ENCODE assay signal across 30 mouse cellular contexts in the genomic region with DNA sequence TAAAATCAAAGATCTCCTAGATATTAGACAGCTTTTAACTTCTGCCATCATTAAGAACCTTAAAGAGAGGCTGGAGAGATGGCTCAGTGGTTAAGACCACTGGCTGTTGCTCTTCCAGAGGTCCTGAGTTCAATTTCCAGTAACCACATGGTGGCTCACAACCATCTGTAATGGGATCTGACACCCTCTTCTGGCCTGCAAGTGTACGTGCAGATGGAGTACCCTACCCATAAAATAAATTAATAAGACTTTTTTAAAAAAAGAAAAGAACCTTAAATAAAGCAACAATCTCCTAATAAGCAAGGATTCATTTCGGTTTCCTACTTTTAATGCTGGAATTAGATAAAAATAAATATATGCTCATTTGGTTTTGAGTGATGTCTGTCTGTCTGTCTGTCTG. TPM values are rescaled to one million over a fixed set of nuclear protein-coding genes. Genes with fewer than 3 reads are reported as not detected.
DNase-seq lines count a peak whose midpoint lies in the region; ATAC-seq and TF ChIP-seq lines count a peak whose summit lies in the region.
"Had no signal": no experiment of that assay in that cellular context is flagged by ENCODE, and none has a peak within 500 bp of the region (broad histone marks: within the 10 kb centered on the region; RNA-seq: fewer than 3 reads in every experiment).

No protein-coding gene starts in this region.

- peaks cover 3% of the 10 kb centered on the region for H3K27me3 ChIP-seq in CH12.LX (replicated peaks)
- no peaks in the 10 kb centered on the region for H3K27me3 ChIP-seq in intestine, embryonic 15.5 days (replicated peaks)
- H3K27me3 ChIP-seq in hindbrain, embryonic 16.5 days (replicated peaks; ENCODE audit: control insufficient read depth, insufficient read depth, low read length): no peaks in the 10 kb centered on the region
- H3K27me3 ChIP-seq: embryonic facial prominence, embryonic 13.5 days; heart, embryonic 15.5 days; Patski had no signal

- no peak for TF ChIP-seq POLR2A in CH12.LX (IDR thresholded peaks at IDR 0.05; ENCODE audit: low read depth, low read length)

- no peak for TF ChIP-seq EP300 in CH12.LX (IDR thresholded peaks at IDR 0.05; ENCODE audit: low read length)

- peaks cover 0 to 20% of the 10 kb centered on the region in 2 experiments; a peak in 2 of 4 replicates for H3K4me1 ChIP-seq in CH12.LX (ENCODE audit: control insufficient read depth in 1 of 2, insufficient read depth in 2 of 2)
- H3K4me1 ChIP-seq in intestine, embryonic 15.5 days (replicated peaks): no peaks in the 10 kb centered on the region
- no peaks in the 10 kb centered on the region for H3K4me1 ChIP-seq in hindbrain, embryonic 16.5 days (ENCODE audit: control insufficient read depth, insufficient read depth, low read depth, low read length)
- H3K4me1 ChIP-seq: embryonic facial prominence, embryonic 10.5 days had no signal

- H3K4me3 ChIP-seq in layer of hippocampus, adult 2 months: no peak overlapping the region
- H3K4me3 ChIP-seq in CH12.LX (replicated peaks in 1 of 3; ENCODE audit: low read depth in 2 of 3, low read length in 2 of 3, poor library complexity in 1 of 3): no peak overlapping the region
- no peak overlapping the region for H3K4me3 ChIP-seq in intestine, embryonic 15.5 days (replicated peaks)
- no peak overlapping the region for H3K4me3 ChIP-seq in hindbrain, embryonic 16.5 days (ENCODE audit: low read length)
- H3K4me3 ChIP-seq: embryonic facial prominence, embryonic 10.5 days; embryonic facial prominence, embryonic 13.5 days; erythroblast, embryonic 14.5 days; gastrocnemius, adult 2 months; heart, embryonic 12.5 days; heart, embryonic 15.5 days had no signal

- 0 out of 2 replicates have a peak, but pooled peaks have one; percentile 24 for TF ChIP-seq CTCF in layer of hippocampus, adult 2 months (conservative IDR thresholded peaks at IDR 0.05)
- peak in 1 of 2 experiments; percentile 42; a peak in 2 of 4 replicates for TF ChIP-seq CTCF in CH12.LX (conservative IDR thresholded peaks at IDR 0.05 in 1 of 2, IDR thresholded peaks at IDR 0.05 in 1 of 2; ENCODE audit: low read depth in 2 of 2, low read length in 2 of 2)

- H3K9me3 ChIP-seq in CH12.LX (replicated peaks; ENCODE audit: low read length): no peaks in the 10 kb centered on the region
- H3K9me3 ChIP-seq in intestine, embryonic 15.5 days: no peaks in the 10 kb centered on the region
- H3K9me3 ChIP-seq in hindbrain, embryonic 16.5 days (ENCODE audit: control insufficient read depth, low read length): no peaks in the 10 kb centered on the region
- H3K9me3 ChIP-seq: embryonic facial prominence, embryonic 10.5 days; embryonic facial prominence, embryonic 13.5 days; G1E; heart, embryonic 12.5 days; heart, embryonic 15.5 days had no signal

- ATAC-seq in CD4-positive, CD25-positive, alpha-beta regulatory T cell, adult 4 months: no peak
- ATAC-seq in intestine, embryonic 15.5 days: no peak
- no peak for ATAC-seq in hindbrain, embryonic 16.5 days
- ATAC-seq: forebrain, embryonic 14.5 days; forebrain, postnatal 0 days; Patski had no signal

- no peak for DNase-seq in layer of hippocampus, adult 2 months (ENCODE audit: low spot score in 2 of 2)
- no peak for DNase-seq in layer of hippocampus, adult 11-12 months (ENCODE audit: low spot score)
- DNase-seq in 416B (ENCODE audit: low read depth) (peak; percentile 54), CH12.LX (ENCODE audit: extremely low read depth) (no peak), NIH3T3 (ENCODE audit: low read depth) (peak; percentile 48)
- DNase-seq: adrenal gland, adult 8-10 months; adrenal gland, postnatal 25 days; cerebellum, adult 11-12 months; cerebellum, adult 8-10 months; cerebellum, postnatal 10 days; cerebellum, postnatal 36 days; embryo, embryonic 11 days; forebrain, postnatal 0 days; gastrocnemius, adult 2 months; gastrocnemius, postnatal 14 days; heart, postnatal 10 days; heart, postnatal 4 days; kidney, adult 11 months had no signal

- H3K27ac ChIP-seq in layer of hippocampus, adult 2 months: no peak overlapping the region
- H3K27ac ChIP-seq in CH12.LX (ENCODE audit: insufficient read depth, low read depth): no peak overlapping the region
- H3K27ac ChIP-seq in intestine, embryonic 15.5 days: no peak overlapping the region
- H3K27ac ChIP-seq in hindbrain, embryonic 16.5 days (ENCODE audit: low read depth, low read length): no peak overlapping the region
- H3K27ac ChIP-seq: embryonic facial prominence, embryonic 10.5 days; embryonic facial prominence, embryonic 13.5 days; gastrocnemius, adult 2 months; heart, embryonic 15.5 days; hindbrain, embryonic 14.5 days had no signal

- H3K4me2 ChIP-seq in CH12.LX (ENCODE audit: insufficient read depth, low read depth, poor library complexity, severe bottlenecking): no peak overlapping the region
- H3K4me2 ChIP-seq in intestine, embryonic 15.5 days (replicated peaks): no peak overlapping the region
- H3K4me2 ChIP-seq in hindbrain, embryonic 16.5 days (ENCODE audit: low read length): no peak overlapping the region
- H3K4me2 ChIP-seq: embryonic facial prominence, embryonic 13.5 days; heart, embryonic 12.5 days; heart, embryonic 15.5 days; hindbrain, embryonic 14.5 days had no signal

- H3K9ac ChIP-seq in CH12.LX (ENCODE audit: insufficient read depth, low read depth): no peak overlapping the region
- no peak overlapping the region for H3K9ac ChIP-seq in intestine, embryonic 15.5 days
- no peak overlapping the region for H3K9ac ChIP-seq in hindbrain, embryonic 16.5 days (ENCODE audit: low read depth, low read length)
- H3K9ac ChIP-seq: embryonic facial prominence, embryonic 13.5 days; forebrain, postnatal 0 days; heart, embryonic 12.5 days; heart, embryonic 15.5 days; hindbrain, embryonic 14.5 days had no signal

- no peaks in the 10 kb centered on the region for H3K36me3 ChIP-seq in CH12.LX (replicated peaks in 1 of 2; ENCODE audit: control insufficient read depth in 1 of 2, insufficient read depth in 1 of 2, low read length in 1 of 2)
- no peaks in the 10 kb centered on the region for H3K36me3 ChIP-seq in intestine, embryonic 15.5 days
- no peaks in the 10 kb centered on the region for H3K36me3 ChIP-seq in hindbrain, embryonic 16.5 days (ENCODE audit: control insufficient read depth, insufficient read depth, low read length)
- H3K36me3 ChIP-seq: embryonic facial prominence, embryonic 10.5 days; embryonic facial prominence, embryonic 13.5 days; G1E; heart, embryonic 12.5 days; heart, embryonic 15.5 days had no signal

- TF ChIP-seq RAD21 in CH12.LX (IDR thresholded peaks at IDR 0.05; ENCODE audit: low read depth, low read length): no peak

- dilution Hi-C loops in CH12.LX (cut with MboI; ENCODE audit: extremely low pct_ligation_motif_present, extremely low pct_unique_long_range_greater_than_20kb, low sequenced_read_pairs): no loop called here

- in situ Hi-C loops in CH12.LX (cut with MboI; ENCODE audit: low pct_ligation_motif_present, low pct_unique_long_range_greater_than_20kb, low sequenced_read_pairs): loop anchor here (10.0 kb wide), 1 partner anchor 64 kb away; no protein-coding TSS in a partner anchor

- H3K79me2 ChIP-seq in CH12.LX (replicated peaks; ENCODE audit: control insufficient read depth, extremely low read depth, insufficient read depth, poor library complexity, severe bottlenecking): no peaks in the 10 kb centered on the region

- WGBS in intestine, embryonic 15.5 days: 79% methylated on average over 2 of the region's 2 CpGs
- WGBS in hindbrain, embryonic 16.5 days: 85% methylated on average over 2 of the region's 2 CpGs

TF ChIP-seq in CH12.LX, 34 proteins besides CTCF, POLR2A, EP300 and RAD21:
- TF ChIP-seq SMC3 (IDR thresholded peaks at IDR 0.05; ENCODE audit: low read depth, low read length): peak; percentile 20; the same call in 1 of the 2 replicates
- no peak for TF ChIP-seq ZNF384 (IDR thresholded peaks at IDR 0.05; ENCODE audit: low read depth, low read length)
- no peak for TF ChIP-seq MXI1 (IDR thresholded peaks at IDR 0.05; ENCODE audit: low read depth, low read length)

RNA-seq across cellular contexts. Expression of gene Col4a3, which starts 51.7 kb away (rescaled TPM):
- total RNA-seq in layer of hippocampus, adult 2 months (2021): under 1 TPM; 0.32 to 0.46 TPM
- under 0.01 TPM in 1 of 2 replicates, not detected in the other for total RNA-seq in CH12.LX (2012; rRNA removed)
- total RNA-seq in CH12.LX (2014; rRNA removed): not detected in 2 replicates
- polyA plus RNA-seq in CH12.LX (2012; ENCODE audit: insufficient read length, low read depth): 0.07 TPM in 1 of 2 replicates, not detected in the other
- polyA plus RNA-seq in CD4-positive, CD25-positive, alpha-beta regulatory T cell, adult 4 months (2017; shearing (Covaris generic)): not detected
- 0.13 and 0.25 TPM in 2 replicates for polyA plus RNA-seq in intestine, embryonic 15.5 days (2015; fragmentation: Nextera tagmentation; extraction: Ambion mirVana)
- 0.46 and 0.60 TPM in 2 replicates for polyA plus RNA-seq in hindbrain, embryonic 16.5 days (2015; fragmentation: Nextera tagmentation; extraction: Ambion mirVana)

RNA-seq across cellular contexts. Expression of gene Col4a4, which starts 51.8 kb away (rescaled TPM):
- under 1 TPM; 0.61 to 1.00 TPM for total RNA-seq in layer of hippocampus, adult 2 months (2021)
- total RNA-seq in CH12.LX (2012; rRNA removed) (under 0.01 TPM in 1 of 2 replicates, not detected in the other), CH12.LX (2014; rRNA removed) (not detected in 2 replicates)
- polyA plus RNA-seq in CH12.LX (2012; ENCODE audit: insufficient read length, low read depth): 0.03 and 0.05 TPM in 2 replicates
- under 1 TPM; 0.08 to 0.23 TPM for polyA plus RNA-seq in CD4-positive, CD25-positive, alpha-beta regulatory T cell, adult 4 months (2017; shearing (Covaris generic))
- 0.10 TPM in 2 replicates for polyA plus RNA-seq in intestine, embryonic 15.5 days (2015; fragmentation: Nextera tagmentation; extraction: Ambion mirVana)
- polyA plus RNA-seq in hindbrain, embryonic 16.5 days (2015; fragmentation: Nextera tagmentation; extraction: Ambion mirVana): 0.25 and 0.41 TPM in 2 replicates
- polyA plus RNA-seq: erythroblast, embryonic 14.5 days; G1E had no signal

Comparison
In these comparisons a context has a peak if more than half of its experiments do, and no peak if none do; other contexts are left out.
1. DNase-seq: peak in 416B (single experiment) and NIH3T3 (single experiment); none in layer of hippocampus, adult 2 months (0 of 2), layer of hippocampus, adult 11-12 months (single experiment) and CH12.LX (single experiment).